In genomic region chr14:120432773-120433172, GRCm38 (mm10) we compare ENCODE assay signal across 8 mouse cellular contexts. TPM values are rescaled to one million over a fixed set of nuclear protein-coding genes. Genes with fewer than 3 reads are reported as not detected.
DNase-seq lines count a peak whose midpoint lies in the region; TF ChIP-seq lines count a peak whose summit lies in the region.

No protein-coding gene starts in this region.

- DNase-seq in cerebellum, postnatal 10 days = peak; percentile 38 to 50
- DNase-seq in cerebellum, postnatal 4 days (ENCODE audit: low spot score in 2 of 2) = no peak
- DNase-seq in left cerebral cortex, adult 2 months (ENCODE audit: extremely low spot score in 1 of 2, low spot score in 2 of 2) = no peak
- DNase-seq in left cerebral cortex, adult 18-20 months (ENCODE audit: low spot score in 2 of 2) = no peak
- DNase-seq in T-cell, adult 2 months (ENCODE audit: low spot score) = peak; percentile 3
- peak; percentile 41 for DNase-seq in naive thymus-derived CD4-positive, alpha-beta T cell, adult 2 months (ENCODE audit: low read depth)
- no peak for DNase-seq in layer of hippocampus, adult 8-10 months (ENCODE audit: low spot score in 2 of 2)
- DNase-seq in spleen, adult 12 weeks (ENCODE audit: low spot score) = no peak

- TF ChIP-seq CTCF in left cerebral cortex, adult 2 months (IDR thresholded peaks at IDR 0.05) = peak; percentile 60

- H3K27ac ChIP-seq in left cerebral cortex, adult 2 months = no peak overlapping the region

- intact Hi-C loops in left cerebral cortex, adult 2 months (cut with DNase I) = loop anchor here (5.0 kb wide), 1 partner anchor 45 kb away; the partner anchor contains the start of gene Rap2a

- no peak overlapping the region for H3K4me3 ChIP-seq in left cerebral cortex, adult 2 months

RNA-seq across cellular contexts. Expression of gene Rap2a, which starts 45.5 kb away (rescaled TPM):
- total RNA-seq in left cerebral cortex, adult 2 months (2021) = 10 to 100 TPM; 91.3 to 91.5 TPM
- 10 to 100 TPM; 77.4 to 92.7 TPM for total RNA-seq in left cerebral cortex, adult 18-20 months (2021)
- total RNA-seq in layer of hippocampus, adult 8-10 months (2022) = 10 to 100 TPM; 67.6 to 82.7 (median 71.8) TPM

Comparison
In these comparisons a context has a peak if more than half of its experiments do, and no peak if none do; other contexts are left out.
1. DNase-seq: peak in cerebellum, postnatal 10 days (2 of 2), T-cell, adult 2 months (single experiment) and naive thymus-derived CD4-positive, alpha-beta T cell, adult 2 months (single experiment); none in cerebellum, postnatal 4 days (0 of 2), left cerebral cortex, adult 2 months (0 of 2), left cerebral cortex, adult 18-20 months (0 of 2), layer of hippocampus, adult 8-10 months (0 of 2) and spleen, adult 12 weeks (single experiment).